Mouse (Mus musculus): ENCODE measurements around the gene Msi2. TPM values are rescaled to one million over a fixed set of nuclear protein-coding genes. Genes with fewer than 3 reads are reported as not detected.

Gene Msi2
- total RNA-seq, 1 experiment from 2014 or later, result 151 TPM

- no peak for ATAC-seq (replicated peaks; ENCODE audit: low read depth, poor library complexity, severe bottlenecking)
Observed at GRCm38 (mm10) chr11:88357325-88357724, 361.0 kb downstream of the Msi2 start.

- peak; percentile 67 for ATAC-seq (replicated peaks; ENCODE audit: low read depth, poor library complexity, severe bottlenecking)
Observed at GRCm38 (mm10) chr11:88356598-88357290, 361.6 kb downstream of the Msi2 start.

- no peak for ATAC-seq (replicated peaks; ENCODE audit: low read depth, poor library complexity, severe bottlenecking)
Observed at GRCm38 (mm10) chr11:88356016-88356415, 362.3 kb downstream of the Msi2 start.

GRCm38 (mm10) chr11:88354771-88355170 is 363.5 kb downstream of the Msi2 start:
- no peak for ATAC-seq (replicated peaks; ENCODE audit: low read depth, poor library complexity, severe bottlenecking)

- ATAC-seq (replicated peaks; ENCODE audit: low read depth, poor library complexity, severe bottlenecking), result 0 out of 2 replicates have a peak, but pooled peaks have one; percentile 31
Observed at GRCm38 (mm10) chr11:88351722-88352473, 366.4 kb downstream of the Msi2 start.

- no peak for ATAC-seq (replicated peaks; ENCODE audit: low read depth, poor library complexity, severe bottlenecking)
Observed at GRCm38 (mm10) chr11:88348690-88349089, 369.6 kb downstream of the Msi2 start.

GRCm38 (mm10) chr11:88348056-88348455 is 370.3 kb downstream of the Msi2 start:
- ATAC-seq (replicated peaks; ENCODE audit: low read depth, poor library complexity, severe bottlenecking), result no peak

GRCm38 (mm10) chr11:88346066-88346465 is 372.2 kb downstream of the Msi2 start:
- no peak for ATAC-seq (replicated peaks; ENCODE audit: low read depth, poor library complexity, severe bottlenecking)

- ATAC-seq (replicated peaks; ENCODE audit: low read depth, poor library complexity, severe bottlenecking), result no peak
Observed at GRCm38 (mm10) chr11:88337926-88338325, 380.4 kb downstream of the Msi2 start.

- no peak for ATAC-seq (replicated peaks; ENCODE audit: low read depth, poor library complexity, severe bottlenecking)
Observed at GRCm38 (mm10) chr11:88334893-88335292, 383.4 kb downstream of the Msi2 start.

GRCm38 (mm10) chr11:88332309-88332934 is 385.9 kb downstream of the Msi2 start:
- ATAC-seq (replicated peaks; ENCODE audit: low read depth, poor library complexity, severe bottlenecking), result no peak

- no peak for ATAC-seq (replicated peaks; ENCODE audit: low read depth, poor library complexity, severe bottlenecking)
Observed at GRCm38 (mm10) chr11:88331722-88332121, 386.6 kb downstream of the Msi2 start.

GRCm38 (mm10) chr11:88330799-88331198 is 387.5 kb downstream of the Msi2 start:
- ATAC-seq (replicated peaks; ENCODE audit: low read depth, poor library complexity, severe bottlenecking), result no peak

- no peak for ATAC-seq (replicated peaks; ENCODE audit: low read depth, poor library complexity, severe bottlenecking)
Observed at GRCm38 (mm10) chr11:88328813-88329595, 389.3 kb downstream of the Msi2 start.

GRCm38 (mm10) chr11:88327016-88327415 is 391.3 kb downstream of the Msi2 start:
- no peak for ATAC-seq (replicated peaks; ENCODE audit: low read depth, poor library complexity, severe bottlenecking)

- ATAC-seq (replicated peaks; ENCODE audit: low read depth, poor library complexity, severe bottlenecking), result no peak
Observed at GRCm38 (mm10) chr11:88318850-88319249, 399.5 kb downstream of the Msi2 start.

- peak; percentile 23 for ATAC-seq (replicated peaks; ENCODE audit: low read depth, poor library complexity, severe bottlenecking)
Observed at GRCm38 (mm10) chr11:88315393-88315792, 402.9 kb downstream of the Msi2 start.

- no peak for ATAC-seq (replicated peaks; ENCODE audit: low read depth, poor library complexity, severe bottlenecking)
Observed at GRCm38 (mm10) chr11:88314471-88314870, 403.8 kb downstream of the Msi2 start.

GRCm38 (mm10) chr11:88313512-88313911 is 404.8 kb downstream of the Msi2 start:
- peak; percentile 77 for ATAC-seq (replicated peaks; ENCODE audit: low read depth, poor library complexity, severe bottlenecking)

- no peak for ATAC-seq (replicated peaks; ENCODE audit: low read depth, poor library complexity, severe bottlenecking)
Observed at GRCm38 (mm10) chr11:88311606-88312005, 406.7 kb downstream of the Msi2 start.
